Mouse (Mus musculus): ENCODE results near the gene Kcnj1.

DNA sequence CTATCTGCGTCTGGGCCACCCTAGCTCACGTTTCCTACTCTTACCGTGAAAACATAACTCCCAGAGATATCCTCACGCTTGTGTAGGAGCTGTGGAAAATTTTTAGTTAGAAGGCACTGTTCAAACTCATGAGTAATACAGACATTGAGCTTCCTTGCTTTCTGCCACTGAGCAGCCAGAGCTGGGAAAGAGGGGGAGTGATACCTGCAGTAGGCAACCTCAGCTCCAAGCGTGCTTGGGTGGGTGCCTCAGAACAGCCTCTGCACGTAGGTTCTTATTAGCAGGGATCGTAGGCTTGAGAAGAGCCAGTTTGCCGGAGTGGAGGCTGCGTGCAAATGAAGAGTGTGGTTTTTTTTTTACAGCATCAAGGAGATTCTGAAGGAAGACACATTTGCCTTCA lies 19.4 kb downstream of the Kcnj1 start:
- TF ChIP-seq CTCF (IDR thresholded peaks at IDR 0.05; ENCODE audit: low read depth) = no peak
- no peak for TF ChIP-seq EP300 (optimal IDR thresholded peaks at IDR 0.05)

Data from stomach, postnatal 0 days (tissue).